Mouse (Mus musculus) forebrain, embryonic 16.5 days (tissue): Measurements from ENCODE around the gene Prss27. TPM values are rescaled to one million over a fixed set of nuclear protein-coding genes. Genes with fewer than 3 reads are reported as not detected.

Source experiments
- ATAC-seq: fragments of 200-750 bp; cut with Nextera tagmentation; 2 replicates; pipeline ENCODE4 v1.8.0; 2017; ENCODE audit warnings: mild to moderate bottlenecking, moderate library complexity
- H3K27ac ChIP-seq: fragments of 300-500 bp; sonication (generic); 2 replicates; pipeline ENCODE4 v1.5.1; 2014; ENCODE audit warnings: low read length, control low read depth
- H3K27me3 ChIP-seq: fragments of 300-500 bp; sonication (generic); replicated peaks from 2 replicates; pipeline ENCODE4 v1.6.1; 2014; ENCODE audit warnings: low read length; ENCODE audit not compliant: control insufficient read depth, insufficient read depth
- H3K36me3 ChIP-seq: fragments of 300-500 bp; sonication (generic); 2 replicates; pipeline ENCODE4 v1.6.1; 2014; ENCODE audit not compliant: control insufficient read depth, insufficient read depth
- H3K4me1 ChIP-seq: fragments of 300-500 bp; sonication (generic); replicated peaks from 2 replicates; pipeline ENCODE4 v1.6.1; 2014; ENCODE audit warnings: low read length; ENCODE audit not compliant: control insufficient read depth, insufficient read depth
- H3K4me2 ChIP-seq: fragments of 300-500 bp; sonication (generic); 2 replicates; pipeline ENCODE4 v1.6.1; 2014; ENCODE audit warnings: mild to moderate bottlenecking, low read length, control low read depth
- H3K4me3 ChIP-seq: fragments of 300-500 bp; sonication (generic); replicated peaks from 2 replicates; pipeline ENCODE4 v1.5.1; 2014; ENCODE audit warnings: mild to moderate bottlenecking, low read length, control low read depth
- H3K9ac ChIP-seq: fragments of 300-500 bp; sonication (generic); replicated peaks from 2 replicates; pipeline ENCODE4 v1.6.1; 2014; ENCODE audit warnings: low read depth, low read length, control low read depth
- H3K9me3 ChIP-seq: fragments of 300-500 bp; sonication (generic); 2 replicates; pipeline ENCODE4 v1.6.1; 2016; ENCODE audit warnings: low read length; ENCODE audit not compliant: control insufficient read depth
- WGBS: fragments of 180-500 bp; shearing (Covaris S2); extraction: QIAGEN DNeasy Blood & Tissue Kit; methylation state at CpG from one replicate; pipeline ENCODE4 v1.1.7; 2014; 5-methylcytosine and 5-hydroxymethylcytosine counted together
- polyA plus RNA-seq: library from polyadenylated mRNA; unstranded; fragments of >200 nt; fragmentation: Nextera tagmentation; extraction: Ambion mirVana; gene quantifications from 2 replicates; pipeline ENCODE4 v1.2.1, GENCODE M21; 2015

The Prss27 gene
- polyA plus RNA-seq, 1 experiment from 2014 or later: 0.49 TPM

DNA sequence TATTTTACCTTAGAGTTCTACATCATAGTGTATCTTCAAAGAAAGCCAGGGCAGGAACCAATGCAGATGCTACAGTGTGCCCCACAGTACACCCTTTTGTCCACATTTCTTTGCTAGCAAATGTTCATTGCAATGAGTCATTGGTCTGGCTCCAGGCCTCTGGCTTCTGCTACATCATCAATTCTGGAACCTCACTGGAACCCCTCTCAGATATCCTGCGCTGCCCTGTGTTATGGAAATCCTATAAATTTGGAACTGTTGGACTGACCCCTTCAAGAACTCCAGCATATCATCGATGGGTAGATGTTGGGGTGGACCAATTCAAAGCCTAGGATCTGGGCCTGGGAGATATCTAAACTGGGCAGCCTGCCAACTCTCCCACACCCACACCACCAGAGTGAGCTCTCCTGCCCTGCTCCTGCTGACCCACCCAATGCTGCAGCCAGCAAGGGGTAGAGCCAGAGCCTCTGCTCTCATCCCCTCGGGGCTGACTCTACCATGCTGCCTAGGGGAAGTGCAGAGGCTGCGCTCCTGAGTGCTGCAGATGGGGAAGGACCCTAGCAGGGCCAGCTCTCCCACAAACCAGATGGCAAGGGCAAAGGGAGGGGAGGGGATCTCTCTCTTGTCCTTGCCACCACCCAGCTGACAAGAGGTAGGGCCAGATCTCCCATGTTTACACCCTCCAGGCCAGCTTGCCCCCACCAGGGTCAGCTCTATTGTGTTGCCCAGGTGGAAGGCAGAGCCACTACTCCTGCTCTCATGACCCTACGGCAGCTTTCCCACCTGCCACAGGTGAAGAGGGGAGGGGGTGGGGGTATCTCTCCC lies 16.4 kb upstream of the Prss27 start:
- WGBS: 78% methylated on average over 5 of the region's 5 CpGs
- Histone ChIP-seq H3K4me2 (no peak overlapping the region), H3K27me3 (no peaks in the 10 kb centered on the region), H3K27ac (no peak overlapping the region), H3K36me3 (no peaks in the 10 kb centered on the region), H3K4me3 (no peak overlapping the region), H3K9ac (no peak overlapping the region), H3K9me3 (no peaks in the 10 kb centered on the region), H3K4me1 (no peaks in the 10 kb centered on the region)
- ATAC-seq: no peak

DNA sequence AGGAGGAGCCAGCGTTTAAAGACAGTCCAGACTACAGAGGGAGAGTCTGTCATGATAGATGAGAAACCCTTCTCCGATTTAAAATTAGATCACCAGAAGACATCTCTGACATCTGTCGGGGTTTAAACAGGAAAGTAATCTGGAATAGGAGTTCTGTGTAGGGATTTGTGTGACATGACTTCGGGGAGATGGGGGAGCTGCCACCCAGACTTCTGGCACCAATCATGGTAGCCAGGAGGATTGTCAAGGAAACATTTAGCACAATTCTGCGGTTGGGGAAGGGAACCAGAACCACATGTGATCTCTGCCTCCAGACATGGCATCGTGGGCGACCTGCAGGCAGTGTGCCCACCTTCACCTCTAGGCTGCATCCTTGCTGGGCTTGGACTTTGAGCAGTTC lies 8.5 kb upstream of the Prss27 start:
- no peaks in the 10 kb centered on the region for H3K36me3 ChIP-seq
- H3K4me2 ChIP-seq: no peak overlapping the region
- no peak overlapping the region for H3K27ac ChIP-seq
- H3K4me1 ChIP-seq: no peaks in the 10 kb centered on the region
- no peak overlapping the region for H3K9ac ChIP-seq
- no peaks in the 10 kb centered on the region for H3K27me3 ChIP-seq
- no peaks in the 10 kb centered on the region for H3K9me3 ChIP-seq
- no peak overlapping the region for H3K4me3 ChIP-seq
- 85% methylated on average over 7 of the region's 7 CpGs for WGBS
- no peak for ATAC-seq

DNA sequence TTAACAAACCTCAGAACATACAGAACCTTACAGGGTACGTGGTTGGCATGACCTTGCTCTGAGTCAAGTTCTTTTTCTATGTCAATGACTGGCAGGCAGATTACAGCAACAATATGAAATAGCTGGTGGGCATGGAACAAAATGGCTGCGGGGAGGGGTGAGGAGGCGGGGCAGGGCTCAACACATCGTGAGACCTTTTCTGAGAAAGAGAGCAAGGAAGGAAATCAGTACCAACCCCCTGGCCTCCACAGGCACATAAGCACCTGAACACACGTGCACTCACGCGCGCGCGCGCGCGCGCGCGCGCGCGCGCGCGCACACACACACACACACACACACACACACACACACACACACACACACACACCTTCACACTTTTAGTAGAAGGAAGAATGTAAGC lies 7.4 kb upstream of the Prss27 start:
- no peaks in the 10 kb centered on the region for H3K4me1 ChIP-seq

DNA sequence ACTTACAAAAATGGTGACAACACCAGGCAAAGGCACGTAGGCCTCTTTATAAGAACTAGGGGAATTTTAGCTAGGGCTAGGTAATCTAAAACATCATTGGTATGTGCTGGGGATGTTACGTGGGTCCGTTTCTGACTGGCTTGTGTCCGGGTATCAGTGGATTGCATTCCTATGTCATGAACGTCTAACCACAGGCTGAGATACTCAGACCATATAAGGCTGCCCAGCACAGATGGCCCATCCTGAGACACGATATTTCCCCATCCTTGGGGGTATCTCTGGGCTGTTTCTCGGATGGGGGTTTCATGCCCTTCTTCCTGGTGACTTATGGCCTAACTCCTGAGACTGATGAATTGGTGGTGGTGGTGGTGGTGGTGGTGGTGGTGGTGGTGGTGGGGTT lies 2.9 kb upstream of the Prss27 start:
- Histone ChIP-seq H3K9ac (no peak overlapping the region), H3K4me2 (no peak overlapping the region), H3K9me3 (no peaks in the 10 kb centered on the region), H3K36me3 (no peaks in the 10 kb centered on the region), H3K27me3 (no peaks in the 10 kb centered on the region), H3K27ac (no peak overlapping the region), H3K4me3 (no peak overlapping the region), H3K4me1 (no peaks in the 10 kb centered on the region)
- 85% methylated on average over 7 of the region's 7 CpGs for WGBS
- ATAC-seq: no peak

More for the DNA sequence above, 7.4 kb upstream of the Prss27 start:
- Histone ChIP-seq H3K4me3 (no peak overlapping the region), H3K4me2 (no peak overlapping the region), H3K9ac (no peak overlapping the region), H3K36me3 (no peaks in the 10 kb centered on the region), H3K27me3 (no peaks in the 10 kb centered on the region), H3K27ac (no peak overlapping the region), H3K9me3 (no peaks in the 10 kb centered on the region)
- no peak for ATAC-seq
- 71% methylated on average over 6 of the region's 22 CpGs for WGBS

DNA sequence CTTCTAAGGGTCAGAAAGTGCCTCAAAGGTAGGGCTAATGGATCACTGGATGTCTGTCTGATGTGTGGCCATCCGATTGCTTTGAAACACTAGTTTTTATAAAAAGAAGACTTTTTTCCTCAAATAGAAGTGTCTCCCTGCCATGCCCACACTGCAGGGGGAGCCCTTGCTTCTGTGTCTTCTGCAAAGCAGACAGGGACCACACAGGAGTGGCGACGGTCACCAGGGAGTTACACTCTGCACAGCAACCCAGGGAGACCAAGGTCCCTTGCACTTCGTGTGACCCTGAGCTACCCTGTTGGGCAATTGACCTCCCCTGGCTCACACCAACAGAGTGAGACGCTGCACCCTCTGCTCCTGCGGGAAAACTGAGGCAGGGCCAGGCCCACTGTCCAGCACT lies 990 bp upstream of the Prss27 start:
- WGBS: 77% methylated on average over 6 of the region's 6 CpGs

DNA sequence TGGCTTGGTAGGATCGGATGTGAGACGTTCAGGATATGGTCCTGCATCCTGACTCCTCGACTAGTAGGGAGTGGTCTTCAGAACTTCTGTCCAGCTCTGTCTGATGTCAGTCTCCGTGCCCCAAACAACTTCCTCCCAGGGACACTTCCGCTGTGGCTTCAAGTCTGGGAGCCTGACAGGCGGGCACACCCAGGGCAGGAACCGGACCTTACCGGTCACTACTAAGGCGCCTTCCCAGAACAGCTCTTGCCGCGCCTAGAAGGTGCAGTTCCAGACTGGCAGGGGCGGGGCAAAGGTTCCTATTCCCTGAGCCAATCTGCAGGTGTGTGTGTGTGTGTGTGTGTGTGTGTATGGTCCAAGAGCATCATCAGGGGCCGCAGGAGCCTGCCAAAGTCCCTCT lies 584 bp upstream of the Prss27 start:
- no peak for ATAC-seq
- WGBS: 86% methylated on average over 13 of the region's 13 CpGs
- Histone ChIP-seq H3K4me2 (no peak overlapping the region), H3K9ac (no peak overlapping the region), H3K4me3 (no peak overlapping the region), H3K36me3 (no peaks in the 10 kb centered on the region), H3K27me3 (no peaks in the 10 kb centered on the region), H3K9me3 (no peaks in the 10 kb centered on the region), H3K27ac (no peak overlapping the region), H3K4me1 (no peaks in the 10 kb centered on the region)

More for the DNA sequence above, 990 bp upstream of the Prss27 start:
- Histone ChIP-seq H3K9me3 (no peaks in the 10 kb centered on the region), H3K4me2 (no peak overlapping the region), H3K27me3 (no peaks in the 10 kb centered on the region), H3K27ac (no peak overlapping the region), H3K36me3 (no peaks in the 10 kb centered on the region), H3K4me3 (no peak overlapping the region), H3K9ac (no peak overlapping the region), H3K4me1 (no peaks in the 10 kb centered on the region)
- ATAC-seq: no peak

DNA sequence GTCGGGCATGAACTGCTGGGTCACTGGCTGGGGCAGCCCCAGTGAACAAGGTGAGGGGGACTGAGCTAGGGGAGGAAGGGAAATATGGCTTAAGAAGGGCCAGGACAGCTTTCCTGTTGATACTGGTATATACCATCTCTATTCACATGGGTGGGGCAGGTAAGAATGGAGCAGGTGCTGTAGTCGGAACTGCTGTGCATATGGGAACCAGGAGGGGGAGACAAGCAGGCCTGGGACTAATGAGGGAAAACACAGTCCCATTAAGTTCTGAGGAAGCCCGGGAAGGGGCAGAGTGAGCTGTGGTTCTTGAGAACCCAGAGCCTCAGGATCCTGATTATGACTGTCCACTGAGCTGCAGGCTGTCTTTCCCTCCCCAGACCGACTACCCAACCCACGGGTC lies 6.5 kb downstream of the Prss27 start:
- 66% methylated on average over 5 of the region's 5 CpGs for WGBS
- no peak overlapping the region for H3K4me3 ChIP-seq
- H3K9me3 ChIP-seq: no peaks in the 10 kb centered on the region
- H3K4me2 ChIP-seq: no peak overlapping the region
- H3K4me1 ChIP-seq: no peaks in the 10 kb centered on the region
- no peak overlapping the region for H3K27ac ChIP-seq
- H3K27me3 ChIP-seq: no peaks in the 10 kb centered on the region
- H3K36me3 ChIP-seq: peaks cover 12% of the 10 kb centered on the region
- no peak overlapping the region for H3K9ac ChIP-seq
- ATAC-seq: no peak

DNA sequence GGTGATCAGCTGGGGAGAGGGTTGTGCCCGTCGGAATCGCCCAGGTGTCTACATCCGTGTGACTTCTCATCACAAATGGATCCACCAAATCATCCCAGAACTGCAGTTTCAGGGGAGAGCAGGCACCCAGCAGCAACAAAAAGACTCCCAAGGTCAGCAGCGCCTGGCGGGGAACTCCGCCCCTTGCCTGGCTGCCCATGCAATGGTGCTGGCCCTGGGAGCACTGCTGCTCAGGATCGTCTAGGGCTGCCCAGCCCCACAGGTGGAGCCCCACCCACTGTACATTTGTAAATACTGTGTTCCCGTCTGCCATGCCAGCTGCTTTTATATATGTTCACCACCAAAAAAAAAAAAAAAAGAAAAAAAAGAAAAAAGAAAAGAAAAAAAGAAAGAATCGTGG lies 7.7 kb downstream of the Prss27 start:
- no peak overlapping the region for H3K4me2 ChIP-seq

DNA sequence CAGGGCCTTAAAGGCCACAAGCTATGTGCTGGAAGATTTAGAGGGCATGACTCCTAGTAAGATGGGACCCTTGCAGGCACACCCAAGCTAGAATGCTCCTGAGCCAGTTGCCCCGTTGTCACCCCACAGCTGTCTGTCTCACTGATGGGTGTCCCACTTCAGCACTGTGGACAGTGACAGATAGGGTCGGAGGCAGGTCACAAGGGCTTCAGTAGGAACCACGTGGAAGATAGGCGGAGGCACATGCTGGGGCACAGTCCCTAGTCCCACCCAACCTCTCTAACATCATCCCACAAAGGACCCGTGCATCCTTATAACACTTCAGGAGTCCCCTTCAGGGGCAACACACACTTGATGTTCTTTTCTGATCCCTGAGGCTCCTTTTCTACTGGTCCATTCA lies 8.1 kb downstream of the Prss27 start:
- 60% methylated on average over 5 of the region's 5 CpGs for WGBS
- H3K4me1 ChIP-seq: no peaks in the 10 kb centered on the region
- no peak overlapping the region for H3K4me3 ChIP-seq
- H3K4me2 ChIP-seq: no peak overlapping the region
- no peak overlapping the region for H3K9ac ChIP-seq
- H3K36me3 ChIP-seq: peaks cover 14% of the 10 kb centered on the region
- no peak overlapping the region for H3K27ac ChIP-seq
- no peaks in the 10 kb centered on the region for H3K27me3 ChIP-seq
- ATAC-seq: no peak
- H3K9me3 ChIP-seq: no peaks in the 10 kb centered on the region

More for the DNA sequence above, 7.7 kb downstream of the Prss27 start:
- Histone ChIP-seq H3K4me1 (no peaks in the 10 kb centered on the region), H3K27me3 (no peaks in the 10 kb centered on the region), H3K36me3 (peaks cover 14% of the 10 kb centered on the region), H3K9ac (no peak overlapping the region), H3K9me3 (no peaks in the 10 kb centered on the region), H3K4me3 (no peak overlapping the region), H3K27ac (no peak overlapping the region)
- 78% methylated on average over 10 of the region's 10 CpGs for WGBS
- no peak for ATAC-seq

DNA sequence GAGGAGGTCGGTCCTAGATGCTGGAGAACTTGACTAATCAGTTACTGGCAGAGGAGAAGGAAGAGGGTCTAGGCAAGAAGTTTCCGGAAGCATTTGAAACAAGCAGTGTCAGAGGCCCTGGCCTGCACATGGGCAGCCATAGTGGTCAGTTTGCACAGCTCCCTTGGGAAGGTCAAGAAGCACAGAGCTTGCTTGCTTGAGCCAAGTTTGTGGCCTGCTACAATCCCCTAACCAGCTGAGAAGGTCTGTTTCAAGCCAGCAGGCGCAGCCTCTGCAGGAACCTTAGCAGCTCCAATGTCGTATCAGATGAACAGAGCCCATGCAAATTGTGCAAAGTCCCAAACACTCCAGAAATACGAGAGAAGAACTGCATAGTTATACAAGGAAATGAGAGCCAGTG lies 10.1 kb downstream of the Prss27 start:
- no peaks in the 10 kb centered on the region for H3K27me3 ChIP-seq
- H3K9me3 ChIP-seq: no peaks in the 10 kb centered on the region
- no peaks in the 10 kb centered on the region for H3K4me1 ChIP-seq
- H3K27ac ChIP-seq: no peak overlapping the region
- no peak for ATAC-seq
- H3K4me3 ChIP-seq: no peak overlapping the region
- H3K36me3 ChIP-seq: peaks cover 16% of the 10 kb centered on the region
- no peak overlapping the region for H3K9ac ChIP-seq
- 92% methylated on average over 5 of the region's 5 CpGs for WGBS
- no peak overlapping the region for H3K4me2 ChIP-seq
